ENCODE assay signal across 12 mouse cellular contexts in the genomic region with DNA sequence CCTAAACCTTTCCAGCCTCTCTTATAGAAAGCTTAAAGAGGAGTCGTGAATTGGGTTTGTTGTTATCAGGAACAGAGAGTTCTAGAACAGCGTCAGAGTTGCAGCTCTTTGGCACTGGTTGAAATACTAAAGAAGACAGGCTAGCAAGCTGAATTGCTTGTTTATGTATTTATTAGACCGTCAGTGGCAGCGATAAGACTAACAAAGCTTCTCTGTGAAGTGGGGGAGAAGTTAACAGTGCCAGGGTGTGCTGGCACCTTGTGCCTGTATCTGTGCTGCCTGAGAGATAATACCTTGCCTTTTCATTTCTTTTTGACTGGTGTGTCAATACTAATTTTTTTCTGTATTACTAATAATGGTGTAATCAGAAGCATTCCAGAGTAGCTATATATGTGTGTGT. TPM values are rescaled to one million over a fixed set of nuclear protein-coding genes. Genes with fewer than 3 reads are reported as not detected.
DNase-seq lines count a peak whose midpoint lies in the region; ATAC-seq and TF ChIP-seq lines count a peak whose summit lies in the region.
"Had no signal": no experiment of that assay in that cellular context is flagged by ENCODE, and none has a peak within 500 bp of the region (broad histone marks: within the 10 kb centered on the region; RNA-seq: fewer than 3 reads in every experiment).

No protein-coding gene starts in this region.

- 45% methylated on average over 4 of the region's 4 CpGs for WGBS in forebrain, embryonic 13.5 days
- WGBS in forebrain, embryonic 16.5 days, result 42% methylated on average over 4 of the region's 4 CpGs
- 37% methylated on average over 4 of the region's 4 CpGs for WGBS in lung, embryonic 14.5 days
- WGBS in lung, postnatal 0 days, result 40% methylated on average over 4 of the region's 4 CpGs
- 28% methylated on average over 4 of the region's 4 CpGs for WGBS in neural tube, embryonic 14.5 days

- peak overlapping the region; percentile 37 for H3K4me2 ChIP-seq in forebrain, embryonic 13.5 days
- H3K4me2 ChIP-seq in forebrain, embryonic 16.5 days (ENCODE audit: low read length), result no peak overlapping the region
- H3K4me2 ChIP-seq in lung, embryonic 14.5 days, result peak overlapping the region; percentile 29; the same call in 1 of the 2 replicates
- H3K4me2 ChIP-seq in lung, postnatal 0 days (replicated peaks; ENCODE audit: low read depth, low read length), result no peak overlapping the region
- peak overlapping the region; percentile 43; the same call in 1 of the 2 replicates for H3K4me2 ChIP-seq in neural tube, embryonic 14.5 days (ENCODE audit: low read depth, low read length)
- H3K4me2 ChIP-seq: embryonic facial prominence, embryonic 15.5 days had no signal

- H3K9me3 ChIP-seq in forebrain, embryonic 13.5 days (replicated peaks), result no peaks in the 10 kb centered on the region
- H3K9me3 ChIP-seq in forebrain, embryonic 16.5 days (ENCODE audit: control insufficient read depth, low read length), result no peaks in the 10 kb centered on the region
- H3K9me3 ChIP-seq in lung, embryonic 14.5 days (ENCODE audit: low read depth, low read length), result no peaks in the 10 kb centered on the region
- H3K9me3 ChIP-seq in lung, postnatal 0 days (ENCODE audit: low read length), result no peaks in the 10 kb centered on the region
- H3K9me3 ChIP-seq in neural tube, embryonic 14.5 days (ENCODE audit: control insufficient read depth, low read length), result no peaks in the 10 kb centered on the region
- H3K9me3 ChIP-seq: embryonic facial prominence, embryonic 15.5 days had no signal

- H3K9ac ChIP-seq in forebrain, embryonic 13.5 days, result no peak overlapping the region
- H3K9ac ChIP-seq in forebrain, embryonic 16.5 days (replicated peaks; ENCODE audit: low read depth, low read length), result no peak overlapping the region
- H3K9ac ChIP-seq in lung, embryonic 14.5 days, result no peak overlapping the region
- no peak overlapping the region for H3K9ac ChIP-seq in lung, postnatal 0 days (replicated peaks; ENCODE audit: low read depth)
- no peak overlapping the region; the same call in 1 of the 2 replicates for H3K9ac ChIP-seq in neural tube, embryonic 14.5 days (replicated peaks; ENCODE audit: low read depth, low read length)
- H3K9ac ChIP-seq: embryonic facial prominence, embryonic 15.5 days had no signal

- H3K27ac ChIP-seq in forebrain, embryonic 13.5 days, result no peak overlapping the region
- no peak overlapping the region for H3K27ac ChIP-seq in forebrain, embryonic 16.5 days (ENCODE audit: low read length)
- H3K27ac ChIP-seq in lung, embryonic 14.5 days (ENCODE audit: low read depth), result no peak overlapping the region
- no peak overlapping the region for H3K27ac ChIP-seq in lung, postnatal 0 days (ENCODE audit: low read length)
- H3K27ac ChIP-seq in neural tube, embryonic 14.5 days (ENCODE audit: low read depth, low read length), result no peak overlapping the region
- H3K27ac ChIP-seq: embryonic facial prominence, embryonic 15.5 days had no signal

- H3K27me3 ChIP-seq in forebrain, embryonic 13.5 days, result no peaks in the 10 kb centered on the region
- H3K27me3 ChIP-seq in forebrain, embryonic 16.5 days (replicated peaks; ENCODE audit: control insufficient read depth, insufficient read depth, low read length), result peaks cover 5% of the 10 kb centered on the region; the same call in 1 of the 2 replicates
- no peaks in the 10 kb centered on the region for H3K27me3 ChIP-seq in lung, embryonic 14.5 days (ENCODE audit: insufficient read depth, low read length)
- H3K27me3 ChIP-seq in lung, postnatal 0 days (replicated peaks; ENCODE audit: insufficient read depth, low read length), result no peaks in the 10 kb centered on the region
- H3K27me3 ChIP-seq in neural tube, embryonic 14.5 days (ENCODE audit: control insufficient read depth, insufficient read depth, low read length), result no peaks in the 10 kb centered on the region
- H3K27me3 ChIP-seq: embryonic facial prominence, embryonic 15.5 days had no signal

- no peak overlapping the region for H3K4me3 ChIP-seq in forebrain, embryonic 13.5 days
- no peak overlapping the region for H3K4me3 ChIP-seq in forebrain, embryonic 16.5 days (replicated peaks; ENCODE audit: low read length)
- no peak overlapping the region for H3K4me3 ChIP-seq in lung, embryonic 14.5 days (ENCODE audit: low read depth, low read length)
- no peak overlapping the region for H3K4me3 ChIP-seq in lung, postnatal 0 days (ENCODE audit: low read depth, low read length)
- H3K4me3 ChIP-seq in neural tube, embryonic 14.5 days (ENCODE audit: low read depth, low read length), result peak overlapping the region; percentile 12; the same call in 1 of the 2 replicates
- H3K4me3 ChIP-seq: embryonic facial prominence, embryonic 15.5 days had no signal

- no peak for DNase-seq in lung, embryonic 14.5 days
- DNase-seq in lung, postnatal 0 days (ENCODE audit: low spot score), result no peak
- DNase-seq: adrenal gland, postnatal 14 days; kidney, postnatal 36 days had no signal

- ATAC-seq in forebrain, embryonic 13.5 days, result no peak
- no peak for ATAC-seq in forebrain, embryonic 16.5 days
- ATAC-seq in lung, embryonic 14.5 days (ENCODE audit: insufficient read depth), result no peak
- no peak for ATAC-seq in lung, postnatal 0 days
- ATAC-seq in megakaryocyte-erythroid progenitor cell, adult 5-6 weeks (replicated peaks; ENCODE audit: low FRiP score, low TSS enrichment, poor library complexity, severe bottlenecking), result peak; percentile 67
- ATAC-seq in neural tube, embryonic 14.5 days (ENCODE audit: low read depth), result no peak
- no peak for ATAC-seq in granulocyte monocyte progenitor cell, adult 5-6 weeks (replicated peaks; ENCODE audit: poor library complexity, severe bottlenecking)
- ATAC-seq in activated CD4-positive, CD25-positive, alpha-beta regulatory T cell, adult 4 months, result no peak
- ATAC-seq: intestine, embryonic 16.5 days had no signal

- no peak for TF ChIP-seq EP300 in lung, postnatal 0 days (IDR thresholded peaks at IDR 0.05)

- H3K4me1 ChIP-seq in forebrain, embryonic 13.5 days, result peaks cover 41% of the 10 kb centered on the region
- peaks cover 20% of the 10 kb centered on the region for H3K4me1 ChIP-seq in forebrain, embryonic 16.5 days (replicated peaks; ENCODE audit: control insufficient read depth, insufficient read depth, low read length)
- no peaks in the 10 kb centered on the region for H3K4me1 ChIP-seq in lung, embryonic 14.5 days (ENCODE audit: insufficient read depth)
- H3K4me1 ChIP-seq in lung, postnatal 0 days (ENCODE audit: insufficient read depth, low read depth, low read length), result no peaks in the 10 kb centered on the region; the same call in 1 of the 2 replicates
- H3K4me1 ChIP-seq in neural tube, embryonic 14.5 days (ENCODE audit: control insufficient read depth, insufficient read depth, low read length), result peaks cover 24% of the 10 kb centered on the region

- no peak for TF ChIP-seq CTCF in lung, embryonic 14.5 days (IDR thresholded peaks at IDR 0.05; ENCODE audit: low read depth)
- no peak for TF ChIP-seq CTCF in lung, postnatal 0 days (IDR thresholded peaks at IDR 0.05)

- no peaks in the 10 kb centered on the region for H3K36me3 ChIP-seq in forebrain, embryonic 13.5 days (ENCODE audit: poor library complexity, severe bottlenecking)
- H3K36me3 ChIP-seq in forebrain, embryonic 16.5 days (ENCODE audit: control insufficient read depth, insufficient read depth), result no peaks in the 10 kb centered on the region
- no peaks in the 10 kb centered on the region for H3K36me3 ChIP-seq in lung, embryonic 14.5 days (ENCODE audit: insufficient read depth)
- H3K36me3 ChIP-seq in lung, postnatal 0 days (ENCODE audit: insufficient read depth, low read length), result no peaks in the 10 kb centered on the region
- no peaks in the 10 kb centered on the region for H3K36me3 ChIP-seq in neural tube, embryonic 14.5 days (ENCODE audit: control insufficient read depth, insufficient read depth, low read length)
- H3K36me3 ChIP-seq: embryonic facial prominence, embryonic 15.5 days had no signal

RNA-seq across cellular contexts. Expression of gene E130308A19Rik, which starts 2.2 kb away (rescaled TPM):
- polyA plus RNA-seq in forebrain, embryonic 13.5 days (2015; fragmentation: Nextera tagmentation; extraction: Ambion mirVana), result 39.7 and 42.0 TPM in 2 replicates
- polyA plus RNA-seq in forebrain, embryonic 16.5 days (2015; fragmentation: Nextera tagmentation; extraction: Ambion mirVana), result 24.6 and 29.8 TPM in 2 replicates
- 29.3 and 29.6 TPM in 2 replicates for polyA plus RNA-seq in lung, embryonic 14.5 days (2014; fragmentation: Nextera tagmentation; extraction: Ambion mirVana)
- 16.4 and 16.9 TPM in 2 replicates for polyA plus RNA-seq in lung, postnatal 0 days (2015; fragmentation: Nextera tagmentation; extraction: Ambion mirVana)
- total RNA-seq in megakaryocyte-erythroid progenitor cell, adult 5-6 weeks (2014; fragmentation: Nextera tagmentation), result 24.1 and 39.1 TPM in 2 replicates
- 9.6 and 17.0 TPM in 2 replicates for total RNA-seq in megakaryocyte-erythroid progenitor cell, adult 5-6 weeks (2017)
- polyA plus RNA-seq in neural tube, embryonic 14.5 days (2014; fragmentation: Nextera tagmentation; extraction: Ambion mirVana), result 59.8 and 64.6 TPM in 2 replicates
- total RNA-seq in granulocyte monocyte progenitor cell, adult 5-6 weeks (2014; fragmentation: Nextera tagmentation), result 6.6 and 10.5 TPM in 2 replicates
- 2.2 and 6.1 TPM in 2 replicates for total RNA-seq in granulocyte monocyte progenitor cell, adult 5-6 weeks (2017)
- polyA plus RNA-seq in activated CD4-positive, CD25-positive, alpha-beta regulatory T cell, adult 4 months (2017; shearing (Covaris generic)), result 1 to 10 TPM; 7.6 to 9.1 TPM

RNA-seq across cellular contexts. Expression of gene Hsdl2, which starts 46.9 kb away (rescaled TPM):
- 24.0 and 26.4 TPM in 2 replicates for polyA plus RNA-seq in forebrain, embryonic 13.5 days (2015; fragmentation: Nextera tagmentation; extraction: Ambion mirVana)
- polyA plus RNA-seq in forebrain, embryonic 16.5 days (2015; fragmentation: Nextera tagmentation; extraction: Ambion mirVana), result 19.5 and 23.1 TPM in 2 replicates
- 17.7 and 17.9 TPM in 2 replicates for polyA plus RNA-seq in lung, embryonic 14.5 days (2014; fragmentation: Nextera tagmentation; extraction: Ambion mirVana)
- polyA plus RNA-seq in lung, postnatal 0 days (2015; fragmentation: Nextera tagmentation; extraction: Ambion mirVana), result 21.7 and 24.4 TPM in 2 replicates
- total RNA-seq in megakaryocyte-erythroid progenitor cell, adult 5-6 weeks (2014; fragmentation: Nextera tagmentation), result 28.3 and 35.5 TPM in 2 replicates
- 48.3 and 54.6 TPM in 2 replicates for total RNA-seq in megakaryocyte-erythroid progenitor cell, adult 5-6 weeks (2017)
- 39.5 and 45.3 TPM in 2 replicates for polyA plus RNA-seq in neural tube, embryonic 14.5 days (2014; fragmentation: Nextera tagmentation; extraction: Ambion mirVana)
- 25.8 and 36.0 TPM in 2 replicates for total RNA-seq in granulocyte monocyte progenitor cell, adult 5-6 weeks (2014; fragmentation: Nextera tagmentation)
- total RNA-seq in granulocyte monocyte progenitor cell, adult 5-6 weeks (2017), result 58.1 and 61.4 TPM in 2 replicates
- polyA plus RNA-seq in activated CD4-positive, CD25-positive, alpha-beta regulatory T cell, adult 4 months (2017; shearing (Covaris generic)), result 10 to 100 TPM; 32.6 to 42.3 TPM

Comparison
In these comparisons a context has a peak if more than half of its experiments do, and no peak if none do; other contexts are left out.
1. H3K4me2 ChIP-seq: peak in forebrain, embryonic 13.5 days (single experiment), lung, embryonic 14.5 days (single experiment) and neural tube, embryonic 14.5 days (single experiment); none in forebrain, embryonic 16.5 days (single experiment) and lung, postnatal 0 days (single experiment).